Mouse (Mus musculus): ENCODE measurements at regions not wholly inside any gene's neighbourhood (a gene's known extent, or its start where the extent isn't known, plus 50 kb on each side); places are given as distances from the start of the nearest gene placed in this dataset.

DNA sequence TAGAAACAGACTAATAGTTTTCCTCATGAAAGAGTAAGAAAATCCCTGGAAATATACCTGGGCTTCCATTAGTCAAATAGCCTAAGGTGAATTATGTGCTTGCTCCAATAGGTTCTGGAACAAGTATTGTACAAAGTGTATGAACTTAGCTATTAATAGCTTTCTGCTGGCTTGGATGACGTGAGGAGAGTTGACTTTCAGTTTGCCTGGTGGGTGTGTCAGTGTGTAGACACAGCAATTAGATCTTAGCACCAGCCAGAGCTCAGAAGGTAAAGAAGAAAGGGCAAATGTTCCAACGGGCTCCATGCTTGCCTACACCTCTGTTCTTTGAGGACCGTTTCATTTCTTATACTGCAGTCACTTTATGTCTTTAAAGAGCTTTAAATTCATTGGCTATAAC lies 654.8 kb upstream of the Mef2c start:
- Histone ChIP-seq H3K27me3 (ENCODE audit: control insufficient read depth, insufficient read depth, low read length) (no peaks in the 10 kb centered on the region), H3K4me1 (ENCODE audit: control insufficient read depth, insufficient read depth, low read length) (no peaks in the 10 kb centered on the region), H3K4me3 (ENCODE audit: low read depth, low read length) (no peak overlapping the region), H3K9me3 (ENCODE audit: control insufficient read depth, low read length) (no peaks in the 10 kb centered on the region), H3K4me2 (ENCODE audit: low read depth, severe bottlenecking) (no peak overlapping the region), H3K9ac (ENCODE audit: low read length) (no peak overlapping the region), H3K27ac (replicated peaks; ENCODE audit: low read depth, low read length) (no peak overlapping the region), H3K36me3 (ENCODE audit: control insufficient read depth, insufficient read depth, low read length) (no peaks in the 10 kb centered on the region)
- DNase-seq (ENCODE audit: low spot score), result no peak
- 67% methylated on average over 3 of the region's 3 CpGs for WGBS
- no peak for ATAC-seq (ENCODE audit: insufficient number of reproducible peaks, low FRiP score, low TSS enrichment, low read depth)

DNA sequence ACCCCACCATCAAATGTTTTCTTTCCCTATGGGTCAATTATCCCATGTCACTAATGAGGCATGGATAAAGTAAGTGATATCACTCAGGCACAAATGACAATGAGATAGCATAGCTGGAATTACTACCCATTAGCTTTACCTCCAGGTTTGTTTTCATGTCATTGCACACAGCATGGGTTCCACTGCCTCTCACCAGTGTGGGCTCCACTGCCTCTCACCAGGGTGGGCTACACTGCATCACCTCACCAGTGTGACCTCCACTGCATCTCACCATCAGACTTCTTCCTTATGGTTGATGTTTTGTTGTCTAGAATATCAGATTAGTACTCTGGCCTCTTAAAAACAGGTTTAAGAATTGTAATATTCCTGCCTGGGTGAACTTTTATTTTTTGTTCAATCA lies 634.0 kb upstream of the Mef2c start:
- ATAC-seq (ENCODE audit: insufficient number of reproducible peaks, low FRiP score, low TSS enrichment, low read depth), result no peak
- no peaks in the 10 kb centered on the region for H3K27me3 ChIP-seq (ENCODE audit: control insufficient read depth, insufficient read depth, low read length)

DNA sequence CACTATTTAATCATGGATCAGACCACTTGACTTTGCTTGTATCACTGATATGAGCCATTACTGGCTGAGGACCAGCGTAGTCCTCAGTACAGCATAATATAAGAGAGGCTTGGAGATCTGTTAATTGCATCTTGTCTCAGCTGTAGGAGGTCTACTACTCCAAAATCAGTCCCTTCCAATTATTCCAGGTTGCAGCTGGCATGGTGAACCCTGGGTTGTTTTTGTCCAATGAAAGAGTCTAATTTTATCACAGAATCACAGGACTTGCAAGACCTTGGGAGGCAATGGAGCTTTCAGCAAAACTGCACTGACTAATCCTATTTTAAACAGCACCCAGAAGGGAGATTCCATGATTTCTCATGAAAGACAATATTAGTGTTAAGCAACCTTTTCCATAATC lies 629.7 kb upstream of the Mef2c start:
- DNase-seq (ENCODE audit: low spot score) (no peak), ATAC-seq (ENCODE audit: insufficient number of reproducible peaks, low FRiP score, low TSS enrichment, low read depth) (no peak)
- WGBS, result 56% methylated on average over 1 of the region's 1 CpGs
- Histone ChIP-seq H3K4me1 (ENCODE audit: control insufficient read depth, insufficient read depth, low read length) (no peaks in the 10 kb centered on the region), H3K4me2 (ENCODE audit: low read depth, severe bottlenecking) (no peak overlapping the region), H3K36me3 (ENCODE audit: control insufficient read depth, insufficient read depth, low read length) (no peaks in the 10 kb centered on the region), H3K9me3 (ENCODE audit: control insufficient read depth, low read length) (no peaks in the 10 kb centered on the region), H3K27me3 (ENCODE audit: control insufficient read depth, insufficient read depth, low read length) (no peaks in the 10 kb centered on the region), H3K9ac (ENCODE audit: low read length) (no peak overlapping the region), H3K4me3 (ENCODE audit: low read depth, low read length) (no peak overlapping the region), H3K27ac (replicated peaks; ENCODE audit: low read depth, low read length) (no peak overlapping the region)

More for the DNA sequence above, 634.0 kb upstream of the Mef2c start:
- H3K9ac ChIP-seq (ENCODE audit: low read length), result no peak overlapping the region
- no peaks in the 10 kb centered on the region for H3K36me3 ChIP-seq (ENCODE audit: control insufficient read depth, insufficient read depth, low read length)
- H3K4me1 ChIP-seq (ENCODE audit: control insufficient read depth, insufficient read depth, low read length), result no peaks in the 10 kb centered on the region
- H3K27ac ChIP-seq (replicated peaks; ENCODE audit: low read depth, low read length), result no peak overlapping the region
- H3K4me3 ChIP-seq (ENCODE audit: low read depth, low read length), result no peak overlapping the region
- no peak for DNase-seq (ENCODE audit: low spot score)
- no peaks in the 10 kb centered on the region for H3K9me3 ChIP-seq (ENCODE audit: control insufficient read depth, low read length)
- no peak overlapping the region for H3K4me2 ChIP-seq (ENCODE audit: low read depth, severe bottlenecking)

DNA sequence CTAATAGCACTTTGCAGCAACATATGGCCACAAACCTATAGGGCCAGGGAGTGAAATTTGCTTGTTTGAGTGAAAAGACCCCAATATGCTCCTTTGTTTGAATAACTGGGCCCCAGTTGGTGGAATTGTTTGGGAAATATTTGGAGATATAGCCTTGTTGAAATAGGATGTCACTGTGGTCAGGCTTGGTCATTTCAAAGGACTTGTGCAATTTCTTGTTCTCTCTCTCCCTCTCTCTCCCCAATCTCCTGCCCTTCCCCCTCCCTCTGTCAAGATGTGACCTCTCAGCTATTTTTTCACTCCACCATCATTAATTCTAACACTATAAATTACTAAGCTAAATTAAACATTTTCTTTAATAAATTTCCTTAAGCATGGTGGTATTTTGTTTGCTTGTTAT lies 620.5 kb upstream of the Mef2c start:
- H3K27ac ChIP-seq (replicated peaks; ENCODE audit: low read depth, low read length), result no peak overlapping the region
- H3K36me3 ChIP-seq (ENCODE audit: control insufficient read depth, insufficient read depth, low read length), result no peaks in the 10 kb centered on the region
- no peak overlapping the region for H3K9ac ChIP-seq (ENCODE audit: low read length)
- H3K4me3 ChIP-seq (ENCODE audit: low read depth, low read length), result no peak overlapping the region
- H3K4me2 ChIP-seq (ENCODE audit: low read depth, severe bottlenecking), result no peak overlapping the region
- no peak for ATAC-seq (ENCODE audit: insufficient number of reproducible peaks, low FRiP score, low TSS enrichment, low read depth)
- H3K4me1 ChIP-seq (ENCODE audit: control insufficient read depth, insufficient read depth, low read length), result no peaks in the 10 kb centered on the region
- H3K9me3 ChIP-seq (ENCODE audit: control insufficient read depth, low read length), result no peaks in the 10 kb centered on the region
- no peak for DNase-seq (ENCODE audit: low spot score)
- no peaks in the 10 kb centered on the region for H3K27me3 ChIP-seq (ENCODE audit: control insufficient read depth, insufficient read depth, low read length)

DNA sequence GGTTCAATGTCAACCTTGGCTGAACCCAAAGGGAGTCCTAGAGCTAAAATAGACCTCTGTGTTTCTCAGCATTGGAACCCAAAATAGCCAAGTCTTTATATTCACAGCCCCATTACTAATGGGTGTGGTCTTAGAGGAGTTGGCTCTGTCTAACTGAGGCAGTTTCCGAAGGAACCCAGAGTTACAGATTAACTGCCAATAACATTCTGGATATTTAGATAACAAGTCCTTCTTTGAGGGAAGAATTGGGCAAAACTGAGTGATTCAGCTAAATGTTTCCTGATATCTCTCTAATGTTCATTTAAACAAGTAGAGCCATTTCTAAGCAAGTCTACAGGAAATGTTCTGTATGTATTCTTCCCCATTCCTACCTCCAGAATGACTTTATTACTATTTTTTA lies 615.1 kb upstream of the Mef2c start:
- ATAC-seq (ENCODE audit: insufficient number of reproducible peaks, low FRiP score, low TSS enrichment, low read depth) (no peak), DNase-seq (ENCODE audit: low spot score) (no peak)
- no peaks in the 10 kb centered on the region for H3K27me3 ChIP-seq (ENCODE audit: control insufficient read depth, insufficient read depth, low read length)
- H3K4me1 ChIP-seq (ENCODE audit: control insufficient read depth, insufficient read depth, low read length), result no peaks in the 10 kb centered on the region
- no peak overlapping the region for H3K4me2 ChIP-seq (ENCODE audit: low read depth, severe bottlenecking)
- H3K9ac ChIP-seq (ENCODE audit: low read length), result no peak overlapping the region
- no peak overlapping the region for H3K27ac ChIP-seq (replicated peaks; ENCODE audit: low read depth, low read length)
- H3K4me3 ChIP-seq (ENCODE audit: low read depth, low read length), result no peak overlapping the region
- H3K9me3 ChIP-seq (ENCODE audit: control insufficient read depth, low read length), result no peaks in the 10 kb centered on the region
- H3K36me3 ChIP-seq (ENCODE audit: control insufficient read depth, insufficient read depth, low read length), result no peaks in the 10 kb centered on the region
- 88% methylated on average over 1 of the region's 1 CpGs for WGBS

DNA sequence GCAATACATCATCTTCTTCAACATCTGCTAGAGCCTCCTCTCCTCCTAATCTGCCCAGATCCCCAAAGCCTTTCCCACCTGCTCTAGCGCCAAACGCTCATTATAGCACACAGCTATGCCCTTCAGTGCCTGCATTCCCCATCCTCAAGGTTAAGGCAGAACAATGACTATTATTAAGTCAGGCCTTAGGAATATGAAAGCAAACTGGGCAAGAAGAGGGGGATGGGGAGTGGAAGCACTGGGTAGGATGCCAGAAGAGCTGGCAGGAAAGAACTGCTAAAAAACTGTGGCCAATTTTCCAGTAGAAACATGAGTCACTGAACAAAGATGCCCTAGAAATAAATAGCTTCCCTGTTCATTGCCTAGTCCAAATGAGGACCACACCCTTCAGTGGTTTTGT lies 611.1 kb upstream of the Mef2c start:
- whole genome bisulfite sequencing, result 72% methylated on average over 2 of the region's 2 CpGs

DNA sequence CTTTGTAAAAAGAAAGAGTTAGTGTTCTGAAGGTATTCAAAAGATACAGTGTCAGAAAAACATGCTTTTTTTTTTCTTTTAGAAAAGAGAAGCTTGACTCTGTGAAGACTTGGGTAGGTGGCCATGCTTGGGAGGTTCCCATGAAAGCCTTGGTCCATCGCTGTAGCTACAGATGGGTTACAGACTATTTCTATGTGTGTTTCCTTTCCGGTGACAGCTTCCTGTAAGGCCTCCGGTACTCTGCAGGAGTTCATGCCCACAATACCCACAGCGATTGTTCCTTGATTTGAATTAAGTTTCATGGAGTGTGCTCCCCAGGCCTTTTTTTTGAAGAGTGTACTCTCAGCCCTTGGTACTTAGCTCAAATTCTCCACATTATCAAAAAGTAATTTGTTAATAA lies 604.1 kb upstream of the Mef2c start:
- Histone ChIP-seq H3K9me3 (ENCODE audit: control insufficient read depth, low read length) (no peaks in the 10 kb centered on the region), H3K27ac (replicated peaks; ENCODE audit: low read depth, low read length) (no peak overlapping the region), H3K4me1 (ENCODE audit: control insufficient read depth, insufficient read depth, low read length) (no peaks in the 10 kb centered on the region), H3K9ac (ENCODE audit: low read length) (no peak overlapping the region), H3K36me3 (ENCODE audit: control insufficient read depth, insufficient read depth, low read length) (no peaks in the 10 kb centered on the region), H3K27me3 (ENCODE audit: control insufficient read depth, insufficient read depth, low read length) (no peaks in the 10 kb centered on the region), H3K4me2 (ENCODE audit: low read depth, severe bottlenecking) (no peak overlapping the region), H3K4me3 (ENCODE audit: low read depth, low read length) (no peak overlapping the region)
- DNase-seq (ENCODE audit: low spot score) (no peak), ATAC-seq (ENCODE audit: insufficient number of reproducible peaks, low FRiP score, low TSS enrichment, low read depth) (no peak)
- 80% methylated on average over 4 of the region's 4 CpGs for WGBS

More for the DNA sequence above, 611.1 kb upstream of the Mef2c start:
- DNase-seq (ENCODE audit: low spot score) (no peak), ATAC-seq (ENCODE audit: insufficient number of reproducible peaks, low FRiP score, low TSS enrichment, low read depth) (no peak)
- Histone ChIP-seq H3K4me2 (ENCODE audit: low read depth, severe bottlenecking) (no peak overlapping the region), H3K9ac (ENCODE audit: low read length) (no peak overlapping the region), H3K27me3 (ENCODE audit: control insufficient read depth, insufficient read depth, low read length) (no peaks in the 10 kb centered on the region), H3K4me1 (ENCODE audit: control insufficient read depth, insufficient read depth, low read length) (no peaks in the 10 kb centered on the region), H3K27ac (replicated peaks; ENCODE audit: low read depth, low read length) (no peak overlapping the region), H3K9me3 (ENCODE audit: control insufficient read depth, low read length) (no peaks in the 10 kb centered on the region), H3K4me3 (ENCODE audit: low read depth, low read length) (no peak overlapping the region), H3K36me3 (ENCODE audit: control insufficient read depth, insufficient read depth, low read length) (no peaks in the 10 kb centered on the region)

DNA sequence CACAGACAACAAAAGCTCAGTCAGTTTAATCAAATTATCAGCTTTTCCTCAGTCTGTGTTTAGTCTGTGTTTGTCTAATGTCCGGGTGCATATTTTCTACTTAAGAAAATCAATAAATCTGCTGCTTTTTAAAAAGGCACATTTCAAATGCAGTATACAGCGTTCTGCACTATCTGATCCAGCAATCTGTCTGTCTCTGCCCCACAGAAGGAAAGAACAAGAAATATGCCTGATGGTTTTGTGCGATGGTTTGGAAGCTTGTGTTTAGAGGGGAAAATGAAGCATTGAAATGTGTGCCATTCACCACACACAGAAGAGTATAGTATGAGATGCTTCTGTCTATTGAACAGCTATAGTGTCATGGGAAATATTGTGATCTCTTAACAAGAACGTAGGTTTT lies 601.7 kb upstream of the Mef2c start:
- no peaks in the 10 kb centered on the region for H3K27me3 ChIP-seq (ENCODE audit: control insufficient read depth, insufficient read depth, low read length)
- H3K4me2 ChIP-seq (ENCODE audit: low read depth, severe bottlenecking), result no peak overlapping the region
- no peaks in the 10 kb centered on the region for H3K36me3 ChIP-seq (ENCODE audit: control insufficient read depth, insufficient read depth, low read length)
- ATAC-seq (ENCODE audit: insufficient number of reproducible peaks, low FRiP score, low TSS enrichment, low read depth), result no peak
- H3K9me3 ChIP-seq (ENCODE audit: control insufficient read depth, low read length), result no peaks in the 10 kb centered on the region
- DNase-seq (ENCODE audit: low spot score), result no peak
- H3K27ac ChIP-seq (replicated peaks; ENCODE audit: low read depth, low read length), result no peak overlapping the region
- no peaks in the 10 kb centered on the region for H3K4me1 ChIP-seq (ENCODE audit: control insufficient read depth, insufficient read depth, low read length)
- 86% methylated on average over 4 of the region's 4 CpGs for WGBS
- H3K9ac ChIP-seq (ENCODE audit: low read length), result no peak overlapping the region
- H3K4me3 ChIP-seq (ENCODE audit: low read depth, low read length), result no peak overlapping the region

DNA sequence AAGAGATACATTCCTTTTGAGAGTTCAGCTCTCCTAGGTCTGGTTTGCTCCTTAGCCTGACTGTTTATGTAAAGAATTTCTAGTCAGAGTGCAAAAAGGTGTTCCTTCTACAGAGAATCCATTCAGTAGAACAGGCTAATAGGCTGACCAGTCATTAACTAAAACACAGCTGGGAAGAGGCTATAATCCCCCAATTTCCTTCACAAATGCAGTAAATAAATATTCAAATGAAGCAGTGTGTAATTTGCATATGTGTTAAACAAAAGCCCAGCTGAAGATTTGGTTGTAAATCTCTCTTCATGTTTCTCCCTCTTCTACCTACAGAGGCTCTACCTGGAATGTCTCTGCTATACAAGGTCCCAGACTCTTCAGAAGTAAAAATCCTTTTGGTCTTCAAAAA lies 600.2 kb upstream of the Mef2c start:
- no peaks in the 10 kb centered on the region for H3K36me3 ChIP-seq (ENCODE audit: control insufficient read depth, insufficient read depth, low read length)
- no peak overlapping the region for H3K9ac ChIP-seq (ENCODE audit: low read length)
- no peak for ATAC-seq (ENCODE audit: insufficient number of reproducible peaks, low FRiP score, low TSS enrichment, low read depth)
- H3K4me3 ChIP-seq (ENCODE audit: low read depth, low read length), result no peak overlapping the region
- H3K27ac ChIP-seq (replicated peaks; ENCODE audit: low read depth, low read length), result no peak overlapping the region
- no peaks in the 10 kb centered on the region for H3K27me3 ChIP-seq (ENCODE audit: control insufficient read depth, insufficient read depth, low read length)
- no peaks in the 10 kb centered on the region for H3K9me3 ChIP-seq (ENCODE audit: control insufficient read depth, low read length)
- no peak overlapping the region for H3K4me2 ChIP-seq (ENCODE audit: low read depth, severe bottlenecking)
- H3K4me1 ChIP-seq (ENCODE audit: control insufficient read depth, insufficient read depth, low read length), result no peaks in the 10 kb centered on the region
- DNase-seq (ENCODE audit: low spot score), result no peak

Data from limb, embryonic 11.5 days (tissue).